Mouse (Mus musculus) brain, embryonic 14.5 days (tissue): Measurements from ENCODE around the gene Auts2.

Experiments used
- CTCF ChIP-seq: fragments of 200-500 bp; IDR thresholded peaks from 2 replicates; pipeline ENCODE4 v1.5.1; 2012; ENCODE audit warnings: inconsistent platforms, mild to moderate bottlenecking, moderate library complexity, borderline replicate concordance; ENCODE audit not compliant: insufficient read depth, insufficient read length; ENCODE audit errors: extremely low read depth
- POLR2A ChIP-seq: fragments of 200-500 bp; IDR thresholded peaks from 2 replicates; pipeline ENCODE4 v1.6.1; 2012; ENCODE audit warnings: mild to moderate bottlenecking, inconsistent platforms, borderline replicate concordance; ENCODE audit not compliant: poor library complexity, insufficient read depth, insufficient read length, severe bottlenecking; ENCODE audit errors: extremely low read depth

DNA sequence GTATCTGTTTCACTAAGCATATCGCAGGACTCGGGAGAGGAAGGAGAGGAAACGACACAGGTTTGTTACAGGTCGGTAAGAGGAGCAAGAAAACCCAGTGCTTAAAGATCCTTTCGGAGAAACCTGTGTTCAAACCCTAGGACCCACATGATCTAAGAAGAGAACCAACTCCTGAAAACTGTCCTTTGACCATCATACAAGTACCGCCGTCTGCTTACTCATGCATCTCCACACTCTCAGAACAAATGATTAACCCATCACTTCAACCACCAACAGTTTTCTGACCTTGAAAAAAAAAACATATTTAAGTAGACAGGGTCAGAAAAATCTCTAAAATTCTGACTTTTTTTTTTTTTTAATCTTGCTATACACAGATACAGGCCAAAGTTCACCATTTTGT lies 908.4 kb downstream of the Auts2 start:
- TF ChIP-seq CTCF: no peak
- no peak for TF ChIP-seq POLR2A
